Mouse (Mus musculus): ENCODE results near the gene Drd5.

The Drd5 gene

DNA sequence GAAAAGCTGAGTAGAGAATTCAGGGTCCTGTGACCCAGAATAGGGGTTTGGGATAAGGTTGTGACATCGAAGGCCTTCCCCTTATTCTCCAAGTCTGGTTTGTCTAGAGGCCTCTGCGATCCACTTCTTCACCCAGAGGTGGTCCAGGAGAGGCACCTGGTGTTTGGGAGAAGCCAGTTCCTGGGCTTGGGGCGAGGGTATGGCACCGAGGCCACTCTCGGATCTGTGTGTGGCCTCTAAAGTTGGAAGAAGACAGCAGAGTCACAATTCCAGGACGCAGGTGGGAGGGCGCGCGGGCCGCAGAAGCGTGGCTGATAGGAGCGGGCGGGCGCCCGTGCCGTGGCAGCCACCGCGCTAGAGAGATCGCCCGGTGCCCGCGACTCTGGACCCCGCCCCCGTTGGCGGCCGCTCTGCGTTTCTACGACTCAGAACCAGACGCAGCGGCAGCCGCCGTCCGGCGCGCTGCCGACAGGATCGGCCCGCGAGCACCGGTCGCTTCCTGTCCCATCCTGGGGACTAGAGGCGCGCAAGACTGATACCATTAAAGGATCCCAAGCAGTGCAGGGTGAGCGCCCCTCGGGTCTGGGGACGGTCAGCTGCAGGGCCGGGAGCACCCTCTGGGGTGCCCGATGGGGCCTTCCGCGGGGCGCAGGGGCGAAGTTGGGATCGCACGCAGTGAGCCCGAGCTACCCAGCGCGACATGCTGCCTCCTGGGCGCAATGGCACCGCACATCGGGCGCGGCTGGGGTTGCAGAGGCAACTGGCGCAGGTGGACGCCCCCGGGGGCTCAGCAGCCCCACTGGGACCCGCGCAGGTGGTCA is at the start of gene Drd5:
TSS of gene Drd5 (plus strand) at position 402 of the 821 bp plus-strand sequence.
- DNase-seq: no peak

DNA sequence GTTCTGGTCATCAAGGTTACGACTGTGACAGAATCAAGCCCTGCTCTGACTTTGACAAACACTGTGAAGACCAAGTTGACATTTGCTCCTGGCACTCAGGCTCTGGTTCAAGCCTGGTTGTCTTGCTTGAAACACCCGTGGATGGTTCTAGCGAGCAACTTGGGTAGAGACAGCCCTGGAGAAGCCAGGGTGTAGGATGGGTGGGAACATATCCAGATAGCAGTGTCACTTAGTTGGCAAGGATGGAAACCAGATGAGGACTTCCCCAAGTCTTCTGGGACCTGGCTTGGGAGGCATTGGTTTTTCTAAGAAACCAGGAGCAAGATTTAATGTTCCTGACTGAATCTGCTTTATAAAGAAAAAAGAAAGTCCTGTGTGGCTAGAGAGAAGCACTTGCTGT is 48.2 kb upstream of the Drd5 start:
- no peak for DNase-seq

DNA sequence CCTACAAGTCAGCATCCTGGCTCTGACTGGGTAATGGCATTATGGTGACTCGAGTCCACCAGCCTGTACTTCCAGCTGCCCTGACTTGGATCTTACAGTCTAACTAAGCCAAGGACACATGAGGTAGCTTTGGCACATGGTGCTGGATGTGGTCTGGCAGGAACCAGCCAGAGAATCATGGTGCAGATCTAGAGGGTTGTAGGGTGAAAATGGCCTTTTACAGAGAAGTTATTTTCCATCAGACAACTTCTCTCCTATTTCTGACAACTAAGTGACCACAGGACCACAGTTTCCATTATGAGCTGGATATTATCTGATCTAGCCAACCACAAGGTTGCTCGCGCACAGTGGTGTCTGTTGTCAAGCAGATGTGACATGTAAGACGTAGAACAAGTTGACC is 45.3 kb upstream of the Drd5 start:
- no peak for DNase-seq

DNA sequence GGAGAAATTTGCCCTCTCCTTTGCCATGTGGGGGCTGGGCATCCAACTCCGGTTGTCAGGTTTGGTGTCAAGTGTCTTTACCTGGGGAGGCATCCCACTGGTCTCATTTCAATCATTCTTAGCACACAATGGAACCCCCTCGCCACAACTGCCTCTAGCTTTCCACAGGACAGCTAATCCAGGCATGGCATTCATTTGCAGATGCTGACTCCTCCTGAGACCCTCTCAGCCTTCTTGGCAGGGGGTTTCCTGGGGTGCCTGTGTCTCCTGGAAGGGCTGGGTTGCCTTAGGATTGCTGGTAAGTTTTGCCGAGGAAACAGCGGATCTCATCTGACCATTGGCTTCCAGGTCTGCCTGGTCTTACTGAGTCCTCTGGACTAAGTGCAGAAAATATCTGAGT is 43.4 kb upstream of the Drd5 start, which contains the start of gene Otop1:
TSS of gene Otop1 (plus strand) at position 202 of the 400 bp plus-strand sequence.
- DNase-seq: no peak

DNA sequence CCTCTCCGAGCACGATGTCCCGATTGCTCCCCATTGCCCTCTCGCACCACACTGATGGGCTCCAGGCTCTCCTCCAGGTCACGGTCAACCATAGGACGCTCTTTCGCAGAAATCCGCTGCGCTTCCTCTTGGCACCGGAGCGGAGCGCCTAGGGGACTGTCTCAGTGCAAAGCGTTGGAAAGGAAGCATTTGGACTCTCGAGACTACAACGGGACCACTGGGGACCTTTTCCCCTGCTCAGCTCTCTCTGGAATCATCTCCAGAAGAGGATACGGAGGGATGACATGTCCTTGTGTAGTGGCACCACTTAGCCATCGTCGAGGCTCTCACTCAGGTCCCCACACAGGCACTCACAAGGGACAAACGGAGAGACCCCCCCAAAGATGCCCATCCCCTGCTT is 42.7 kb upstream of the Drd5 start:
- no peak for DNase-seq

DNA sequence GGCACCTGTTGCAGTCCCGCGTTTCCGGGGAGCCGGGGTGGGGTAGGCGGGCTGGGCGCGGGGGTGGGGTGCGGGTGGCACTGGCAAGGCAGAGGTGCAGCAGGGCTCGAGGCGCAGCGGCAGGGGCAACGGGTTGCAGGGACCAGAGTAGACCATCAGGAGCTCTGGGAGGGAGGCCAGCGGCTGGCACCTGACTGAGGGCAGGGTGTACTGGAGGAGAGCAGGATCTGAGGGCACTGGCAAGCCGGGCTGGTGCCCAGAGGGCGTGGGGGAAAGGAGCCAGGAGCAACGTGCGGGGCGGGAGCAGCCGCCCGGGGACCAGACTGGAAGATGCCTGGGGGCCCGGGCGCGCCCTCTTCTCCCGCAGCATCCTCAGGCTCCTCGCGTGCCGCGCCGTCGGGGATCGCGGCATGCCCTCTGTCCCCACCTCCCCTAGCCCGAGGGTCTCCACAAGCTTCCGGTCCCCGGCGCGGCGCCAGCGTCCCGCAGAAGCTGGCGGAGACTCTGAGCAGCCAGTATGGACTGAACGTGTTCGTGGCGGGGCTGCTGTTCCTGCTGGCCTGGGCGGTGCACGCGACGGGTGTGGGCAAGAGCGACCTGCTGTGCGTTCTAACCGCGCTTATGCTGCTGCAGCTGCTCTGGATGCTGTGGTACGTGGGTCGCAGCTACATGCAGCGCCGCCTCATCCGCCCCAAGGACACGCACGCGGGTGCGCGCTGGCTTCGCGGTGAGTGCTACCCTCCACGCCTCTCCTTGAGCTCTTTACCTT is 41.9 kb upstream of the Drd5 start:
- DNase-seq: no peak

DNA sequence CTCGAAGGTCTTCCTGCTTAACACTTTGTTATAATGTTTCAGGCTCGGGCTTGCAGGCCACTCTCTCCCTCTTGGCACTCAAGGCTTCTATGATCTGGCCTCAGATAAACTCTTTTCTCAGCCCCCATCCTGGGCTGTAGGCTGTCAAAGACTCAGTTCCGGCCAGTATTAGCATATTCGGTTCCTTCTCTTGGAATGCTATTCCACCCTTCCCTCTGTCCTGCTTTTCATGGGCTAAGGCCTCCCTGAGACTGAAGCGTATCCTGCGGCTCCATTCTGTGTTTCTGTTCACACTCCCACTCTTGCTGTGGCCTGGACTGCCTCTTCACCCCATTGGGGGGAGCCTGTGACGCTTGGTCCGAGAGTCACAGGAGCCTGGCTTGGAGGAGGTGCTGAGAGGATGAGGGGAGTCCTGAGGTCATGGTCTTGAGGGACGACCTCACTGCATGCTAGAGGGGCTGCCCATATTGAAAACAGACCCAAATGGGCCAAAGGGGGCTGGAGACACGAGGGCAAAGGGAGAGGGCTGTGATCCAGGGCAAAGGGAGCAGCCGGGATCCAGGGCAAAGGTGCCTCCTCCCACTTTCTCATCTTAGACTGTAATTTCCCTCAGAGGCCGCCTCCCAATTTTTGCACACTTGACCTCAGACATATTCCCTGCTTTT is 41.1 kb upstream of the Drd5 start:
- DNase-seq: no peak

DNA sequence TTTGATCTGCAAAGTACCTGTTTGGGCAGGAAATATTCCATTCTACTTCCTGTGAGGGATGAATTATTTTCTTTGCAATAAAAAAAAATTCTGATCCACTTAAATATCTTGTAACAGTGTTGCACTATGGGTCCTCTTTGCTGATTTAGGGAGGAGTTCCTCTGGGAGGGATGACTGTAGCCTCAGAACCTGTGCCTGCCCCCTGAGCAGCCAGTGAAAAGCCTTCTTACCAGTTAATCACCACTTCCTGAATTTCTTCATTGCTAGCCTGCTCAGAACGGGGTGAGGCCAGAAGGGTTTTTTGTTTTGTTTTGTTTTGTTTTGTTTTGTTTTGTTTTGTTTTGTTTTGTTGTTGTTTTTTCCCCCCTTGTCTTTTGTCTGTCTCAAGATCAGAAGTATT is 39.1 kb upstream of the Drd5 start:
- DNase-seq: no peak

DNA sequence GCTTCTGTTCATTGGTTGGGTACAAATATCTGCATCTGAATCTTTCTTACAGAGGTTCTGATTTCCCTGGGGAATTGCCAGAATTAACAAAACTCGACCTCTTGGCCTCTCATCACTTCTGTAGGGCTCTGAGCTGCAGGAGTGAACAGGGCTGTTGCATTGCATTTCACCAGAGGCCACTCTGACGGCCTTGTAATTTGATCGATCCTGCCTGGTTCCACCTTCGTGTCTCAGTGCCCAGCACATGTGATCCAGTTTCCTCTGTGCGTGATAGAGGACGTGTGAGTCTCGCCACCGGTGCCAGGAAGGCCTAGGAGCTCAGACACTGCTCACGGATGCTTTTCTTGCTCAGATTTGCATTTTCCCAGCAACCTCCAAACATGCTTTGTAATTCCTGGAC is 33.4 kb upstream of the Drd5 start:
- no peak for DNase-seq

DNA sequence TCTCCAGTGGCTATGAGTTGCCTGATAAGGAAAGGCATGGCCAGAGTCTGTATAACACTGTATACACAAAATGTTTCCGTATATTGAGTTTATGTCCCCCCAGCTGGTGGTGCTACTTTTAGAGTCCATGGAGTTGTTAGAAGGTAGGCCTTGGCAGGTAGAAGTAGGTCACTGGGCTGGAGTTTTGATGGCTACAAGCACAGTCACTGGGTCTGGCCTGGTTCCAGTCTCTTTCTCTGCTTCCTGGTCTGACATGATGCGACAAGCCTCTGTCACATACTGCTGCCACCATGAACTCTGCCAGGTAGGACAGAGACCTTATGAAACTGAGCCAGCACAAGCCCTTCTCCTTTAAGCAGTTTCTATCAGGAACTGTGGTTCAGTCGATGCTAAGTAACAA is 30.7 kb upstream of the Drd5 start:
- DNase-seq: no peak

DNA sequence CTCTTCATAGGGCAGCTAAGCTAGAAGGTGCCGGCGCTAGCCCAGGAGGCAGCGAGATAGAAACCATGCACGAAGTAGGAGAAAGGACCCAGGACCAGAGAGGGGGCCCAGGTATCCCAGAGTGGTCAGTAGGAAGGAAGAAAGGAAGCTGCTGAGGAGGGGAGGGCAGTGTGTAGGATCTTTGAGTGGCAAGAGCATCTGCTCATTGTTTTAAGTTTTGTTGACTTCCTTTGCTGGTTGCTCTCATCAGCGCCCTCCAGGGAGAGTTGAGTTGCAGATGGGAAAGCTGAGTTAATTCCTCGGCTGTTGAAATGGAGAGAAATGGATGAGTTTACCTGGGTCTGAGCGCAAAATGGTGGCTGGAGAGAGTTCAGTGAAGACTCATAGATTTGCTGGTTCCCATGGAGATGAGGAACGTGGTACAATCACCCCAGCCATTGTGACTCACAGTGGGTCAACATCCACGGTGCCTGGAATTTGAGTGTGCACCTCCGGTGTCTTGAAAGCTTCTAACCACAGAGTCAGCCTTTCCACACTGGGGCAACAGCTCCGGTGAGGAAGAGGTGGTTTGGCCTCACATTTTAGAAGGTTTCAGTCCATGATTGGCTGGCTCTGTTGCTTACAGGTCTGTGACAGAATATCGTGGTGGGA is 17.3 kb upstream of the Drd5 start:
- DNase-seq: no peak

DNA sequence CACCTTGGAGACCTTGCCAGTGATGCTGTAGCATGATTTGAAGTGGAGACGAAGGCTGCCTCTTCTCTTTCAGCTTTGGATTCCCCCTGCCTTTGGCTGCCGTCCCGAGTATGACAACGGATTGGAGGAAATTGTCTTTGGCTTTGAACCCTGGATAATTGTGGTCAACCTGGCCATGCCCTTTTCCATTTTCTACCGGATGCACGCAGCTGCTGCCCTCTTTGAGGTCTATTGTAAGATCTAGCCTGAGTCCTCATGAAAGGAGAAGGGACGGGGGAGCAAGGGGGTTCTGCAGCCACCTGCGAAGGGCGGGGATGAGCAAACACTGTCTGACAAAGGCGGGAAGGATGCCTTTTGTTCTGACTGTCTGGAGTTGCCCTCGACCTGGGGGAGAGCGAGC is 16.5 kb upstream of the Drd5 start:
- no peak for DNase-seq

DNA sequence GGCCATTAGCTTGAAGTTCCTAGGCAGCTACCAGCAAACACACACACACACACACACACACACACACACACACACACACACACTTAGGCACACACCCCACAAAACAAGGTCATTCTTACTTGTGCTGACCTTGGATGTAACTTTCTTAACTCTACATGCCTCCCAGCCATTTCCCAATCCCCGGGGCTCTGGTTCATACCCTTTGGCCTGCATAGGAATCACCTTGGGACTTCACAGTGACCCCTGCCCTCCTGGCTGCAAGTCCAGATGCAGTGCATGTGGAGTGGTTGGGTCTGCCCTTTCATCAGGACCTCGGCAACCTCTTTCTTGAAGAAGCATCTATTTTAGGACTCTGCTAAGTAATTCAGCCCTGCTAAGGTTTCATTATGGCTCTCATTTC is 13.9 kb upstream of the Drd5 start:
- DNase-seq: no peak

DNA sequence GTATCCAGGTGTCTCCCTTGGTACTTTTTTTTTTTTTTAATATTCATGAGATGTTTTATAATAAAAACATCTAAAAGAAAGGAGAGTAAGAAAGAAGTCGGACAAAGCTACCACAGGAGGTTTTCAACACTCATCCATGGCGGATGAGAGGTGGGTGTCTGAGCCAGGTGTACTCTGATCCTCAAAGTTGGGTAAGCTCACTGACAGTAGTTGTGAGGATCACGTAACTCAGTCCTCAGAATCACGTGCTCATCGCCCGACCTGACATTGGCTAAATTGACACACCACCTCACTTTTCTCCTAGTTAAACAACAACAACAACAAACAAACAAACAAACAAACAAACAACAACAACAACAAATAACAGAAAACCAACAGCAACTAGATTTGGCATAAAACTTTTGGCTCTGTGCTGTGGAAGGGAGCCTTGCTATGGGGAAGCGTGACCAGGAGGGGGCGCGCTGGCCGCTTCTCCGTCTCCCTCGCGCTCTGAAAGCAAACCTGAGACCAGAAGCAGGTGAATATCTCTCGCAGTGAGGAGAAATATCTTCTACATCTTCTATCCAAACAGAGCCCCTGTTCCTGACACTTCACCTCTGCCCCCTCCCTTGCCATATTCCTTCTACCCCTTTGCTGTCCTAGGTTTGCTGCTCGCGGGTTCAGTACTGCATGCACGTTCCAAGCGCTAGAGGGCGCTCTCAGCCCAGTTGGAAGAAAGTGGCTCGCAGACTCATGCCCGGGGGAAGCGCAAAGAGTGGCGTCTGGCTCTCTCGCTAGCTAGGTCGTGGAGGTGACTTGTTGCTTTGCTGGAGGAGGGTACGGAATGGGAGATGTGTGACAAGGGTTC is 11.7 kb upstream of the Drd5 start:
- peak; percentile 86 for DNase-seq

DNA sequence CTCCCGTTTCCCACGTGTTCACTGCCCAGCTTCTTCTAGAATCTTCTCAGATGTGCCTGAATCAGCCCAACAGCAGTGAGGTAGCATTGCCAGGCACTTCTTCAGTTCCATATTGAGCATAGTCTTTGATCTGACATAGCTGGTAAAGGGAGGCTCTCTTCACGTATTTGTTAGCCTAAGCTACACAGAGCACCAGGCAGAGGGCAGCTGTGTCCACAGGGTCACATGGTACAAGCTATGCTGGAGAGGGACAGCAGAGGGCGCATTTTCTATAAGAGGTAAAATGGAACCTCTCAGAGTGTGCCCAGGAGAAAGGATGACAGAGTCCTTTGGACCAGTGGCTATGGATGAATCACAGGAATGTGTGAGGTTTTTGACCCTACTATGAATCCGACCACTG is 10.3 kb upstream of the Drd5 start:
- DNase-seq: peak; percentile 54

DNA sequence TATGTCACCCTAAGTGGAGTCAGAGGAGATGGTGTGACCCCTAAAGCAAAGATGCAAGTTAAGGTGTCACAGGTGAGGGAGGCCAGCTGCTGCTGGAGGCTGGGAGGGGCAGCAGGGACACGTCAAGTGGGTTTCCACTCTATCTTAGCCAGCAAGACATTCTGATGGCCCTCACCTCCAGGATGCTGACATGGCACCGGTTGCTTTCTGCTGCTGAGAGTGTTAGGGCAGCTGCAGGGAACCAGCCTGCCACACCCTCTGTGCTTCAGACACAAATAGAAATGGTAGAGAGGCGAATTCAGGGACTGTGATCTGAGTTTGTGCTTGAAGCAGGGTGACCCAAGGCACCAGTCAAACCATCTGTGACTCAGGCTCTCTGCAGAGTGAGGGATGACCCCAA is 9.4 kb upstream of the Drd5 start:
- no peak for DNase-seq

DNA sequence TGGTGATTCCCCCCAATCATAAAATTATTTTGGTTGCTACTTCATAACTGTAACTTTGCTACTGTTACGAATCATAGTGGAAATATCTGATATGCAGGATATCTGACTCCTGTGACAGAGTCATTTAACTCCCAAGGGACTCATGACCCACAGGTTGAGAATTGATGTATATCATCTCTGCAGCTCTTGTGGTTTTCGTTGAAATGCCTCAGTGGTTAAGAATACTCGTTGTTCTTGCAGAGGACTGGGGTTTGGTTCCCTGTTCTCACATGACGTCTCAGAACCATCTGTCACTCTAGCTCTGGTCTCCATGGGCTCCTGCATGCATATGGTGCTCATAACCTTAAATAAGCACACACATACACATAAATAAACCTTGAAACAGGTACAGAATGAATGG is 14.2 kb downstream of the Drd5 start:
- DNase-seq: no peak

DNA sequence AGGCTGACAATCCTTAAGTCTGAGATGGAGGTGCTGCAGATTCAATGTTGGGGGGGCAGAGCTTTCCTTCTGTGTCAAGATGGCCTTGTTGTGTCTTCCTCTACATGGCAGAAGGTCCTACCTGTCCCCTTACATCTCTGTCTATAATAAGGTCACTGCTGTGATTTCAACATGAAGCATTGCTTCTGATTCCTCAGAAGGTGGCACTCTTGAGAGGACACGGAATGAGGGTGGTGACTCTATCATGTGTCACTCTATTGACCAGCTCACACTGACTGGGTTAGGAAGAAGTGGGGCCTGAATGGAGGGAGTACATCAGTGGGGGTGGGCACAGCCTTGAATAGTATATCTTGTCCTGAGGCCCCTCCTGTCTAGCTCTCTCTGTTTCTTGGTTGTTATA is 15.4 kb downstream of the Drd5 start:
- DNase-seq: no peak

DNA sequence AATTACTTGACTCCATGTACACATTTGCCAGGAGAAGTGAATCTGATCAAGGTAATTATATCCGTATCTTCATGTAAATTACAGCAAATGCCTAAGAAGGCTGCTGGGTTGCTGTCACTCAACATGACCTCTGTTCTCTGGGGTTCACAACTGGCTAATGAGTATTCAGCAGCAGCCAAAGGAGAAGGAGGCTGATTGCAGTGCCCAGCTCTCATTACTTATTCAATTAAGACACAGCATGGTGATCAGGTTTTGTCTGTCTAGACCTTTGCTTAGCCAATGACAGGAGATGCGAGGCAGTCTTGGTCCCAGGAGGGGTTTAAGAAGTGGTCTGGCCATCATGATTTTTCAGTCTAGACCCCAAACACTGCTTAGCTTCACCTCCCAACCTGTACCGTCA is 23.9 kb downstream of the Drd5 start:
- DNase-seq: no peak

DNA sequence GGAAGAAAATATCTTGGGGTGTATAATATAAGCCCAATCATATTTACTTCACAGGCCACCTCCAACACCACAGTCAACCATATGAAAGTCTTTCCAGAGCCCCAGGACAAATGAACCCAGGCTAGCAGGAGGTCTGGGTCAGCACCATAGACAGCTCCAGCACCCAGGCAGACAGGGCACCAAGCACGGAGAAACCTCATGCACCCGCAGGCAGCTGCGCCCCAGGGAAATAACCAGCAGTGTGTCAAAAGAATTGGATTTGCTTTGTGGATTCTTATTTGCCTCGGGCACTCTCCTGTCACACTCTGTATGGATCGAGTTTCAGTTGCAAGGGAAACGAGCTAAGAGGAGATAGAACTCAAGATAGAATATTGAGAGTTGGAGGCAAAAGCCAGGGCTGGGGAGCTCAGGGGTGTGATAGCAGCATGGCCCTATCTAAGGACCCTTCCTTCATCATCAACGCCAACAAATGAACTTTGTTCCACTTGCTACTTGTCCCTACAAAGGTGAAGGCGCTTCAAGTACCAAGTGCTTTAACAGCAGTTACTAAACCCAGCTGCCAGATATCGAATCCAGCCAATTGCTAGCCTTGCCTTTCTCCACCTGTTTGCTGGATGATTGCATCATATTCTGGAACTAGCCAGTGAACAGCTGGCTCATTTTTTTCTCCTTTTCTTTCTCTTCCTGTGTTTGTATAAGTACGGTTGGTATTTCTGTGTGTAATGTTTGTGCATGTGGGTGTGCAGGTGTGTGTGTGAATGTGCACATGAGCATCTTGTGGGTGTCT is 27.7 kb downstream of the Drd5 start:
- DNase-seq: no peak

DNA sequence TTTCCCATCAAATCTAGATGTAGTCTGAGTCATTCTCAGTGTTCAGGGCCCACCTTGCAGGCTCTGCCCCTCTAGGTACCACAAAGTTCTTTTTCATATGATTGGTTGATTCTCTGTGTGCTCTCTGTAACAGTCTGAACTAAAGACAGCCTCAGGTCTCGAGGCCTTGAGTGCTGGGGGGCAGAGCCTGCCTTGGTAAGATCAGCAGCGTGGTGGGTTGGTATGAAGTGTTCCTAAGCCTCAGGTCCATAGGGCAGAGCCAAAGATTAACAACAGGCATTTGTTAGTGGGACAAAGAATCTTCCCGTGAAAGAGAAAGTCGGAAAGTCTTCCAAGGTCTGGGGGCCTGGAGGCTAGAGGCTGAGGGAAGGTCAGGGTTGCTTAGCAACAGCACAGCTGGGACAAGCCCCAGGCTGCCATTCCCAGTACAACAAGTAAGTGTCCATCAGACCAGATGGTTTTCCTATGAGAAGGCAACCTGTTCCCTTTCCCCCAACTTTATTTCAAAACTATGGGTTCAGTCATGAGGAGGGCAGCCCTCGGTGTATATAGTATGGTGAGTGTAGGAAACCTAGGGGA is 31.3 kb downstream of the Drd5 start:
- DNase-seq: no peak
